Mouse (Mus musculus): ENCODE data around the gene Vangl1.
"Not testable (repeated sequence)": the region's sequence is repeated elsewhere in the genome, so short reads cannot be mapped to it uniquely, and the experiment has no call there.

Gene Vangl1

GRCm38 (mm10) chr3:102203781-102204721, at the start of gene Vangl1:
Vangl1 (minus strand) TSS chr3:102204693.
- no peak for DNase-seq (ENCODE audit: low spot score)

- no peak for DNase-seq (ENCODE audit: low spot score)
Observed at GRCm38 (mm10) chr3:102253554-102253953, 49.1 kb upstream of the Vangl1 start.

- DNase-seq (ENCODE audit: low spot score) = no peak
Observed at GRCm38 (mm10) chr3:102252927-102253326, 48.4 kb upstream of the Vangl1 start.

- DNase-seq (ENCODE audit: low spot score) = no peak
Observed at GRCm38 (mm10) chr3:102250873-102251272, 46.4 kb upstream of the Vangl1 start.

- no peak for DNase-seq (ENCODE audit: low spot score)
Observed at GRCm38 (mm10) chr3:102249401-102249991, 45.0 kb upstream of the Vangl1 start.

- no peak for DNase-seq (ENCODE audit: low spot score)
Observed at GRCm38 (mm10) chr3:102244601-102245000, 40.1 kb upstream of the Vangl1 start.

GRCm38 (mm10) chr3:102242854-102243253, 38.4 kb upstream of the Vangl1 start:
- no peak for DNase-seq (ENCODE audit: low spot score)

- no peak for DNase-seq (ENCODE audit: low spot score)
Observed at GRCm38 (mm10) chr3:102231418-102232134, 27.1 kb upstream of the Vangl1 start.

- no peak for DNase-seq (ENCODE audit: low spot score)
Observed at GRCm38 (mm10) chr3:102222756-102223155, 18.3 kb upstream of the Vangl1 start.

GRCm38 (mm10) chr3:102218301-102218700, 13.8 kb upstream of the Vangl1 start:
- DNase-seq (ENCODE audit: low spot score) = no peak

- no peak for DNase-seq (ENCODE audit: low spot score)
Observed at GRCm38 (mm10) chr3:102214736-102215135, 10.2 kb upstream of the Vangl1 start.

- DNase-seq (ENCODE audit: low spot score) = no peak
Observed at GRCm38 (mm10) chr3:102214299-102214698, 9.8 kb upstream of the Vangl1 start.

GRCm38 (mm10) chr3:102212896-102213295, 8.4 kb upstream of the Vangl1 start:
- no peak for DNase-seq (ENCODE audit: low spot score)

GRCm38 (mm10) chr3:102212336-102212735, 7.8 kb upstream of the Vangl1 start:
- DNase-seq (ENCODE audit: low spot score) = no peak

GRCm38 (mm10) chr3:102211340-102211739, 6.8 kb upstream of the Vangl1 start:
- no peak for DNase-seq (ENCODE audit: low spot score)

GRCm38 (mm10) chr3:102210775-102211174, 6.3 kb upstream of the Vangl1 start:
- no peak for DNase-seq (ENCODE audit: low spot score)

- DNase-seq (ENCODE audit: low spot score) = no peak
Observed at GRCm38 (mm10) chr3:102208861-102209260, 4.4 kb upstream of the Vangl1 start.

GRCm38 (mm10) chr3:102205458-102205830, 951 bp upstream of the Vangl1 start:
- DNase-seq (ENCODE audit: low spot score) = no peak

- DNase-seq (ENCODE audit: low spot score) = not testable (repeated sequence)
Observed at GRCm38 (mm10) chr3:102204734-102205457, 403 bp upstream of the Vangl1 start.

- no peak for DNase-seq (ENCODE audit: low spot score)
Observed at GRCm38 (mm10) chr3:102203131-102203530, 1.4 kb downstream of the Vangl1 start.

GRCm38 (mm10) chr3:102199991-102200390, 4.5 kb downstream of the Vangl1 start:
- no peak for DNase-seq (ENCODE audit: low spot score)

- DNase-seq (ENCODE audit: low spot score) = no peak
Observed at GRCm38 (mm10) chr3:102199226-102199625, 5.3 kb downstream of the Vangl1 start.
